Mouse (Mus musculus) spleen, adult 2 months (tissue): ENCODE data around the gene Slc17a1. TPM values are rescaled to one million over a fixed set of nuclear protein-coding genes. Genes with fewer than 3 reads are reported as not detected.

ENCODE experiments used
- DNase-seq, 2 experiments: peaks; one replicate each; pipeline versions ENCODE4 v3.0.0 to v3.0.0-alpha.2; 2012 to 2021; ENCODE audit warnings: low spot score in 2 of 2, low read depth in 1 of 2
- H3K27ac ChIP-seq: fragments of 200-500 bp; 2 replicates; pipeline ENCODE4 v1.5.1; 2012; ENCODE audit warnings: low read length, inconsistent platforms; ENCODE audit not compliant: insufficient read depth
- H3K27me3 ChIP-seq: fragments of 200-500 bp; 2 replicates; pipeline ENCODE4 v1.6.1; 2012; ENCODE audit warnings: mild to moderate bottlenecking, moderate library complexity, low read length, inconsistent platforms; ENCODE audit not compliant: control insufficient read depth, insufficient read depth
- H3K36me3 ChIP-seq: fragments of 200-500 bp; 2 replicates; pipeline ENCODE4 v1.6.1; 2012; ENCODE audit warnings: mild to moderate bottlenecking, low read length, inconsistent platforms; ENCODE audit not compliant: control insufficient read depth, insufficient read depth
- H3K4me1 ChIP-seq: fragments of 200-500 bp; 2 replicates; pipeline ENCODE4 v1.6.1; 2011; ENCODE audit warnings: inconsistent platforms; ENCODE audit not compliant: control insufficient read depth, insufficient read depth, insufficient read length
- H3K4me3 ChIP-seq: fragments of 200-500 bp; 2 replicates; pipeline ENCODE4 v1.5.1; 2011; ENCODE audit warnings: mild to moderate bottlenecking, inconsistent platforms; ENCODE audit not compliant: insufficient read depth, insufficient read length; ENCODE audit errors: extremely low read depth
- CTCF ChIP-seq: fragments of 200-500 bp; IDR thresholded peaks from 2 replicates; pipeline ENCODE4 v1.5.1; 2011; ENCODE audit warnings: mild to moderate bottlenecking, inconsistent platforms; ENCODE audit not compliant: insufficient read depth, insufficient read length, insufficient replicate concordance; ENCODE audit errors: extremely low read depth
- POLR2A ChIP-seq: fragments of 200-500 bp; IDR thresholded peaks from 2 replicates; pipeline ENCODE4 v1.6.1; 2011; ENCODE audit warnings: low read depth, low read length, inconsistent platforms
- WGBS: fragments of 180-500 bp; shearing (Covaris S2); methylation state at CpG from one replicate; pipeline ENCODE4 v1.1.7; 2018; 5-methylcytosine and 5-hydroxymethylcytosine counted together
- polyA plus RNA-seq: library from polyadenylated mRNA; depleted of rRNA; stranded (reverse); fragments of >200 nt; gene quantifications from 2 replicates; pipeline ENCODE4 v1.2.3, GENCODE M21; 2012

Gene Slc17a1
- polyA plus RNA-seq, 1 experiment: 0.11 TPM

DNA sequence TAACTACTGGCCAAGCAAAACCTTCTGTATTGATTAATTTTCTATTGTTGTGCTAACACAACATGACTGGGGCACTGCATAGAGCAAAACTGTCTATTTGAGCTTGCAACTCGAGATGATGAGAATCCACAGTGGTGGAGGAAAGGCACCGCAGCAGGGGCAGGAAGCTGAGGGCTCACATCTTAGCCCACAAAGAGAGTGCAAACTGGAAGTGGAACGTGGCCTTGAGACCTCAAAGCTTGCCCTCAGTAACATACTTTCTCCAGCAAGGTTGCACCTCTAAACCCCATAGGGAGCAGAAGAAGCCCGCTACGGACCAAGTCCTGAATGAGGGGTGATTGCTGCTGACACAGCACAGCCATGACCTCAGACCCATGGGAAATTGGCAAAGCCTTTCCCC is 42.6 kb downstream of the Slc17a1 start:
- H3K4me3 ChIP-seq: no peak overlapping the region
- peak overlapping the region; percentile 4; the same call in 1 of the 2 replicates for H3K27ac ChIP-seq
- peaks cover 20% of the 10 kb centered on the region for H3K4me1 ChIP-seq
- H3K27me3 ChIP-seq: no peaks in the 10 kb centered on the region
- DNase-seq: no peak
- 10% methylated on average over 5 of the region's 5 CpGs for whole genome bisulfite sequencing
- TF ChIP-seq POLR2A (no peak), CTCF (no peak)
- H3K36me3 ChIP-seq: no peaks in the 10 kb centered on the region

DNA sequence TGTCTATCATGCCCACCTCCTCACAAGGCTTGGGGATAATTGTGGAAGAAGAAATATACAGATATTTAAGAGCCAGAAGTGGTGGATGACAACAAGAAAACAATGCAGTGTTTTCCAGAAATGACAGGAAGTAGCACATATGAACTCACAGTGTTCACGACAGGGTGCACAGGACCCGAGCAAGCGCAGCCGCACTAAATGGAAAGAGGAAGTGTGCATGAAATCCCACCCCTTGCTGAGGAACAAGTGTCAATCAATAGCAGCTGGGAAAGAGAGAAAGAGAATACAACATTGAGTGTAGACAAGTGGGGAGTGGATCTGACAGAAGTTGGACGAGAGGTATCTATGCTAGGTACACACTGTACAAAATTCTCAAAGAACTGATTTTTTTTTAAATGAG is 43.8 kb downstream of the Slc17a1 start:
- TF ChIP-seq CTCF (no peak), POLR2A (no peak)
- 6% methylated on average over 5 of the region's 5 CpGs for WGBS
- peak; percentile 58 to 74 for DNase-seq
- Histone ChIP-seq H3K4me1 (peaks cover 20% of the 10 kb centered on the region), H3K27me3 (no peaks in the 10 kb centered on the region), H3K27ac (no peak overlapping the region), H3K4me3 (no peak overlapping the region), H3K36me3 (no peaks in the 10 kb centered on the region)

DNA sequence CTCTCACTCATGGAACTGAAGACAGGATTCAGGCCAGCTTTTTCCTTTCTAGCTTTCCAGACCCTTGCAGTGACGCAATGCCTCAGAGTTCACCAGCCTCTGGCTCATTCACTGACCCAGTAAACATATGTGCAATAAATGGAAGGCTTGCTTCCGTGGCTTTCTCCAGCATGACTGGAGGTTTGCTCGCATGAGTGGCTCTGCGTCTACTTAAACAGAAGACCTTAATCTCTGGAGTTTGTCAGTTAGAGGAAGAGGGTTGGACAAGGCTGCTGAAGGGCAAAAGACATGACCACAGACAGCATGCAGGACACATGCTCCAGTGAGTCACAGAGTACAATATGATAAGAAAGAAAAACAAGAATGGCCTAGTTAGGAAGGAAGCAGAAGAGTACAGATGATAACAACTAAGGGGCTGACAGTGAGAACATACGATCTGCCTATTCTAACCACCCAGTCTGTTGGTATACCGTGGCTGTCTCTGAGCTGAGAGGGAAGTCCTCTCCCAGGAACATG is 46.3 kb downstream of the Slc17a1 start:
- Histone ChIP-seq H3K36me3 (no peaks in the 10 kb centered on the region), H3K4me1 (peaks cover 20% of the 10 kb centered on the region), H3K27ac (peak overlapping the region; percentile 88), H3K4me3 (no peak overlapping the region), H3K27me3 (no peaks in the 10 kb centered on the region)
- DNase-seq: peak; percentile 52 to 61
- TF ChIP-seq CTCF: no peak
- peak; percentile 8; the same call in 1 of the 2 replicates for TF ChIP-seq POLR2A
- WGBS: 14% methylated on average over 6 of the region's 6 CpGs

DNA sequence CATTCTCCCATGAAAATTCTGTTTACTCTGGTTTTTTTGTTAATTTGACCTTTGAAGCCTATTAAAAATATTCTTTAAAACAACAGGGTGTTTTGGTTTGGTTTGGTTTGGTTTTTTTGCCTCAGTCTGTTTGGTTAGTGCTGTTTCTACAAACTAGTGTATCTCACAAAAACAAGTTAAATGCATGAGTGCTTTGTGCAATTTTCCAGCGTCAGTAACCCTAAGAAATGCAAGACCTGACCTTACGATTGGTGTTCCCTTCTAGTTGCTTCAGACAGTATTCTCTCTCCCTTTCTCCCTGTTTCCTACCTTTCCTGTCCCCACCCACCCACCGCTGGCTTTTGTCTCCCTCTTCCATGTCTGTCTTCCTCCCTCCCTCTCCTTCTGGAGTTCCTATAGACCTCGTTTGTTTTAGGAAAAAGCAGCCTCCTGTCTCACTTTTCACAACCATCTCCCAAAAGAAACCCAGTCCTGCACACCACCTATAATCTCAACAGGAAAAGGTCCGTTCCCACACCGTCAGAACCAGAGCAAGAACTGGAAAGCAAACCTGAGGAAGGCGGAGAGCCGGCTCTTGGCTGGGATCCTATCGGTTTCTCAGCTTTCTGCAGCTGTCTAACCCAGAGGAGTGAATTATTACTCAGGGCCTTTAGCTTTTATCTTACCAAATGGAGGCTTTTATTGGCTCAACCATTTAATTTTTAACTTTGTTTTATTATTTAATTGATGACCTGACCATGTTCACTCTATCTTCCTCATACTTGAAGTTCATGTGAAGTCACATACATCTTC is 47.0 kb downstream of the Slc17a1 start, which contains the start of gene Slc17a4:
TSS of gene Slc17a4 (minus strand) at position 634 of the 792 bp plus-strand sequence.
- peaks cover 20% of the 10 kb centered on the region; the same call in 1 of the 2 replicates for H3K4me1 ChIP-seq
- no peak for DNase-seq
- H3K27me3 ChIP-seq: no peaks in the 10 kb centered on the region
- no peak within 1 kb of the TSS for H3K4me3 ChIP-seq
- no peaks in the 10 kb centered on the region for H3K36me3 ChIP-seq
- WGBS: 65% methylated on average over 9 of the region's 9 CpGs
- H3K27ac ChIP-seq: peak within 1 kb of the TSS; percentile 88
- TF ChIP-seq CTCF (no peak), POLR2A (no peak)

DNA sequence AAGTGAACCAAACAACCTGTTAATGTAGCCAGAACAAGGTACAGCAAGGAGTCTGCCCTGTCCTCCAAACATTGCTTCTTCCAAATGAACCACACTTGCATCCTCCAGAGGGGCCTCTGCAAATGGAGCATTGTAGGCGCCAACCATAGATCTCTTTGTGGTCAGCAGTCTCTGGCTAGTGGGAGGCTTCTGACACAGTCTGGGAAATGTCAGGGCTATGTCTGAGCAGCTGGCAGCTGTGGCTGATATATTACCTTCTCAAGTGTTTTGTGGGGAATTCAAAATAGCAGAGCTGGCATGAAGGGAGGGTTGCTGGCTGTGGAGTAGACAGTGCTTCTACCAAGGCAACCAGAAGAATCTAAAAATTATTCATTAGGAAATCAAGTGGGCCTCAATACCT is 48.6 kb downstream of the Slc17a1 start:
- no peak for DNase-seq
- Histone ChIP-seq H3K4me1 (peaks cover 12% of the 10 kb centered on the region; the same call in 1 of the 2 replicates), H3K4me3 (no peak overlapping the region), H3K27me3 (no peaks in the 10 kb centered on the region), H3K36me3 (no peaks in the 10 kb centered on the region), H3K27ac (no peak overlapping the region)
- 70% methylated on average over 1 of the region's 1 CpGs for WGBS
- no peak for TF ChIP-seq POLR2A
- no peak for TF ChIP-seq CTCF

DNA sequence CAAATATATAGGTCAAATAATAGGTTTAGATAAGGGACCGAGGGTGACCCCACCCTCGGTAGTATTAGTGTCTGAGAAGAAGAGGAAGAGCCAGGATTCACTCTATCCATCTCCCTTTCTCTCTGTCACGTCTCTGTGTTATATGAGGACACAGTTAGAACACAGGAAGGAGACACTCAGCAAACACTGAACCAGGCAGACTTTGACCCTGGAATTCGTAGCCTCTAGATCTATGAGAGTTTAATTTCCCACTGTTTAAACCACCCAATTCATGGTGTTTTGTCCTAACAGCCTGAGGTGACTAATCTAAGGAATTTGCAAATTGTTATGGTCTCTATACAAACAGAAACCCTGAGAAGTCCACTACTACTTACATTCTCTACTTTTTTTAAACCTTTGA is 50.1 kb downstream of the Slc17a1 start:
- H3K36me3 ChIP-seq: no peaks in the 10 kb centered on the region
- H3K4me3 ChIP-seq: no peak overlapping the region
- DNase-seq: no peak
- H3K4me1 ChIP-seq: peaks cover 10% of the 10 kb centered on the region; the same call in 1 of the 2 replicates
- H3K27ac ChIP-seq: no peak overlapping the region
- TF ChIP-seq POLR2A: no peak
- no peak for TF ChIP-seq CTCF
- no peaks in the 10 kb centered on the region for H3K27me3 ChIP-seq
- WGBS: 81% methylated on average over 4 of the region's 4 CpGs

DNA sequence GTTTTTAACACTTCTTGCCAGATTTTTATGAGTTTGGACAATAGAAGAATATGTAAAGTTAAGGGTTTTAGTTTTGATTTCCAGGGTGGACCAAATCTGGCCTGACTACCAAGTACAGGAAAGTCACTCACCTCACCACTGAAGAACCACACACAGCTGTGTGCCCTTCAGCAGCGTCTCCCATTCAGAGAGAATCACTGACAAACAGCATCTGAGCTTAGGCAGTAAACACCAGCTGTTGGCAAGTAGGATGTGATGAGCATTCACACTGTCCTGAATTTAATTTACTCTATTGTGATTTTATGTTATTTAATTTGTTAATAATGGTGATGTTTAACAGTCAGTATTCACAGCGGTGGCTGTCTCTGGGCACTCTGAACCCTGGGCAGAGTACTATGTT is 58.2 kb downstream of the Slc17a1 start:
- no peaks in the 10 kb centered on the region for H3K27me3 ChIP-seq
- WGBS: 54% methylated on average over 2 of the region's 2 CpGs
- H3K4me1 ChIP-seq: no peaks in the 10 kb centered on the region
- DNase-seq: no peak
- H3K36me3 ChIP-seq: no peaks in the 10 kb centered on the region
- H3K27ac ChIP-seq: no peak overlapping the region
- H3K4me3 ChIP-seq: no peak overlapping the region
- TF ChIP-seq POLR2A (no peak), CTCF (no peak)
